Mouse (Mus musculus): ENCODE results near the gene Zdhhc7. TPM values are rescaled to one million over a fixed set of nuclear protein-coding genes. Genes with fewer than 3 reads are reported as not detected.

Gene Zdhhc7
- polyA plus RNA-seq, 1 experiment from 2014 or later: 33.0 TPM

- H3K4me3 ChIP-seq (ENCODE audit: low read depth, low read length): no peak overlapping the region
- peaks cover 9% of the 10 kb centered on the region; the same call in 1 of the 2 replicates for H3K4me1 ChIP-seq (ENCODE audit: insufficient read depth, low read depth, low read length)
- WGBS: 61% methylated on average over 5 of the region's 5 CpGs
- ATAC-seq (no peak), DNase-seq (ENCODE audit: low spot score) (peak; percentile 43)
- no peaks in the 10 kb centered on the region for H3K36me3 ChIP-seq (ENCODE audit: insufficient read depth, low read length)
- peak overlapping the region; percentile 92 for H3K27ac ChIP-seq (ENCODE audit: low read length)
- no peak overlapping the region for H3K9ac ChIP-seq (replicated peaks; ENCODE audit: low read depth)
- TF ChIP-seq CTCF (IDR thresholded peaks at IDR 0.05) (no peak), EP300 (IDR thresholded peaks at IDR 0.05) (no peak)
- no peaks in the 10 kb centered on the region for H3K9me3 ChIP-seq (ENCODE audit: low read length)
- peaks cover 18% of the 10 kb centered on the region for H3K27me3 ChIP-seq (replicated peaks; ENCODE audit: insufficient read depth, low read length)
- H3K4me2 ChIP-seq (replicated peaks; ENCODE audit: low read depth, low read length): peak overlapping the region; percentile 90; the same call in 1 of the 2 replicates
These were observed 11.3 kb upstream of the Zdhhc7 start for GRCm38 (mm10) chr8:120112535-120112934.

- ATAC-seq: no peak
- 38% methylated on average over 4 of the region's 4 CpGs for WGBS
- TF ChIP-seq EP300 (IDR thresholded peaks at IDR 0.05) (peak; percentile 65), CTCF (IDR thresholded peaks at IDR 0.05) (no peak)
These were observed 10.1 kb upstream of the Zdhhc7 start for GRCm38 (mm10) chr8:120111382-120111781.

GRCm38 (mm10) chr8:120110966-120111365 is 9.7 kb upstream of the Zdhhc7 start:
- peaks cover 18% of the 10 kb centered on the region for H3K27me3 ChIP-seq (replicated peaks; ENCODE audit: insufficient read depth, low read length)
- TF ChIP-seq EP300 (IDR thresholded peaks at IDR 0.05) (no peak), CTCF (IDR thresholded peaks at IDR 0.05) (no peak)
- no peak overlapping the region for H3K9ac ChIP-seq (replicated peaks; ENCODE audit: low read depth)
- ATAC-seq: no peak
- no peak overlapping the region for H3K4me2 ChIP-seq (replicated peaks; ENCODE audit: low read depth, low read length)
- no peak overlapping the region for H3K4me3 ChIP-seq (ENCODE audit: low read depth, low read length)
- no peaks in the 10 kb centered on the region for H3K36me3 ChIP-seq (ENCODE audit: insufficient read depth, low read length)
- no peak overlapping the region for H3K27ac ChIP-seq (ENCODE audit: low read length)
- H3K9me3 ChIP-seq (ENCODE audit: low read length): no peaks in the 10 kb centered on the region
- WGBS: 73% methylated on average over 4 of the region's 4 CpGs
- peaks cover 9% of the 10 kb centered on the region; the same call in 1 of the 2 replicates for H3K4me1 ChIP-seq (ENCODE audit: insufficient read depth, low read depth, low read length)
- DNase-seq (ENCODE audit: low spot score): no peak

More at GRCm38 (mm10) chr8:120111382-120111781, 10.1 kb upstream of the Zdhhc7 start:
- H3K27ac ChIP-seq (ENCODE audit: low read length): no peak overlapping the region
- H3K9ac ChIP-seq (replicated peaks; ENCODE audit: low read depth): no peak overlapping the region
- no peak overlapping the region for H3K4me2 ChIP-seq (replicated peaks; ENCODE audit: low read depth, low read length)
- no peaks in the 10 kb centered on the region for H3K36me3 ChIP-seq (ENCODE audit: insufficient read depth, low read length)
- peaks cover 18% of the 10 kb centered on the region for H3K27me3 ChIP-seq (replicated peaks; ENCODE audit: insufficient read depth, low read length)
- H3K9me3 ChIP-seq (ENCODE audit: low read length): no peaks in the 10 kb centered on the region
- no peak for DNase-seq (ENCODE audit: low spot score)
- H3K4me3 ChIP-seq (ENCODE audit: low read depth, low read length): no peak overlapping the region
- peaks cover 9% of the 10 kb centered on the region; the same call in 1 of the 2 replicates for H3K4me1 ChIP-seq (ENCODE audit: insufficient read depth, low read depth, low read length)

- no peaks in the 10 kb centered on the region for H3K36me3 ChIP-seq (ENCODE audit: insufficient read depth, low read length)
- H3K4me2 ChIP-seq (replicated peaks; ENCODE audit: low read depth, low read length): no peak overlapping the region
- TF ChIP-seq CTCF (IDR thresholded peaks at IDR 0.05) (no peak), EP300 (IDR thresholded peaks at IDR 0.05) (peak; percentile 51; the same call in 1 of the 2 replicates)
- H3K27me3 ChIP-seq (replicated peaks; ENCODE audit: insufficient read depth, low read length): peaks cover 1% of the 10 kb centered on the region; the same call in 1 of the 2 replicates
- ATAC-seq (no peak), DNase-seq (ENCODE audit: low spot score) (peak; percentile 73)
- H3K27ac ChIP-seq (ENCODE audit: low read length): no peak overlapping the region
- H3K4me1 ChIP-seq (ENCODE audit: insufficient read depth, low read depth, low read length): peaks cover 9% of the 10 kb centered on the region; the same call in 1 of the 2 replicates
- H3K9me3 ChIP-seq (ENCODE audit: low read length): no peaks in the 10 kb centered on the region
- H3K9ac ChIP-seq (replicated peaks; ENCODE audit: low read depth): no peak overlapping the region
- WGBS: 38% methylated on average over 3 of the region's 3 CpGs
- H3K4me3 ChIP-seq (ENCODE audit: low read depth, low read length): no peak overlapping the region
These were observed 7.9 kb upstream of the Zdhhc7 start for GRCm38 (mm10) chr8:120109149-120109548.

GRCm38 (mm10) chr8:120104721-120105272 is 3.5 kb upstream of the Zdhhc7 start:
- Histone ChIP-seq H3K4me2 (replicated peaks; ENCODE audit: low read depth, low read length) (no peak overlapping the region; the same call in 1 of the 2 replicates), H3K27ac (ENCODE audit: low read length) (peak overlapping the region; percentile 79), H3K27me3 (replicated peaks; ENCODE audit: insufficient read depth, low read length) (no peaks in the 10 kb centered on the region), H3K4me1 (ENCODE audit: insufficient read depth, low read depth, low read length) (peaks cover 6% of the 10 kb centered on the region; the same call in 1 of the 2 replicates), H3K36me3 (ENCODE audit: insufficient read depth, low read length) (no peaks in the 10 kb centered on the region), H3K9me3 (ENCODE audit: low read length) (no peaks in the 10 kb centered on the region), H3K9ac (replicated peaks; ENCODE audit: low read depth) (no peak overlapping the region), H3K4me3 (ENCODE audit: low read depth, low read length) (no peak overlapping the region)
- WGBS: 43% methylated on average over 9 of the region's 9 CpGs
- DNase-seq (ENCODE audit: low spot score) (peak; percentile 79), ATAC-seq (peak; percentile 69)
- TF ChIP-seq CTCF (IDR thresholded peaks at IDR 0.05) (no peak), EP300 (IDR thresholded peaks at IDR 0.05) (peak; percentile 80)

- DNase-seq (ENCODE audit: low spot score) (no peak), ATAC-seq (no peak)
- Histone ChIP-seq H3K27ac (ENCODE audit: low read length) (peak overlapping the region; percentile 79), H3K4me2 (replicated peaks; ENCODE audit: low read depth, low read length) (peak overlapping the region; percentile 27; the same call in 1 of the 2 replicates), H3K4me1 (ENCODE audit: insufficient read depth, low read depth, low read length) (peaks cover 6% of the 10 kb centered on the region; the same call in 1 of the 2 replicates), H3K36me3 (ENCODE audit: insufficient read depth, low read length) (no peaks in the 10 kb centered on the region), H3K9ac (replicated peaks; ENCODE audit: low read depth) (no peak overlapping the region), H3K9me3 (ENCODE audit: low read length) (no peaks in the 10 kb centered on the region), H3K27me3 (replicated peaks; ENCODE audit: insufficient read depth, low read length) (no peaks in the 10 kb centered on the region), H3K4me3 (ENCODE audit: low read depth, low read length) (no peak overlapping the region)
- WGBS: 62% methylated on average over 9 of the region's 9 CpGs
- peak; percentile 73 for TF ChIP-seq EP300 (IDR thresholded peaks at IDR 0.05)
- no peak for TF ChIP-seq CTCF (IDR thresholded peaks at IDR 0.05)
These were observed 2.6 kb upstream of the Zdhhc7 start for GRCm38 (mm10) chr8:120103916-120104315.

All from lung, postnatal 0 days (tissue).